Mouse (Mus musculus) left cerebral cortex, adult 18-20 months (tissue): ENCODE measurements at regions not wholly inside any gene's neighbourhood (a gene's known extent, or its start where the extent isn't known, plus 50 kb on each side); places are given as distances from the start of the nearest gene placed in this dataset.

Experiments
- DNase-seq, 2 experiments: peaks; one replicate each; pipeline ENCODE4 v3.0.0; 2021 to 2022; ENCODE audit warnings: low spot score in 2 of 2, mixed read lengths in 1 of 2

DNA sequence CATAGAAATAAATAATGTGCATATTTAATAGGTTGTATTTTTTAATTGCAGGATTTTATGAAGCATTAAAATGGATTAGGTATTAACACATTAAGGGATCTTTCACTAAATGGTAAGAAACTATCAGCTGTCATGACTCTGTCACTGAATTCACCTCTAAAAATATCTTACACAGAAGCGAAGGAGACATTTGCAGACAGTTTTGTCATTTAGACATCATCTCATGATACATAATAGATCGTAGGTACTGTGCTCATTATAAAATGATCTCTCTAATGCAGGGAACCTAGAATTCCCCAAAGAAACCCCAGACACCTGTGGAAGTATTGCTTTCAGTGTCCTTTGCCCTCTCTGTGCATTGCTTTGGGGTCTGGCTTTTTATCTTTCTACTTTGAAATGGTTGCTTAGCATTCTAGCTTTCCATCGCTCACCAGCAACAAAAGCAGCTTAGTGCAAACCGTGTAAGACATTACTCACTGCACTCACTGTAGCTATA lies 1270.5 kb downstream of the Olfm4 start:
- DNase-seq = no peak

DNA sequence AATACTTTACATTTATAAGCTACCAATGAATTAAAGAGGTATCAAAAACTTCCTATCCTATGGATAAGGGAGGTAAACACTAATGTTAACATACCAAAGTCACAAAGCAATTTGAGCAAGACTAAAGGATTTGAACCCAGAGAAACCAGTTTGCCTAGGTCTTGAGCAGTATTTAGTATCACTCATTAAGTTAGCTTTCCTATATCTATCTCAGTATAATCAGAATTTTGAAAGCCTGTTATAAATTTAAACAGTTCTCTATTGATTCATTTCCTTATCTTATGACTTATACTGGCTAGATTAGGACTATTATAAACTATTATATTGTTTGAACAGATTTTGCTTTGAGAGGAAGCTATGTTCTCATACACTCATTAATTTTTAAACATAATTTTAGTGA lies 1271.5 kb downstream of the Olfm4 start:
- DNase-seq = no peak

GRCm38 (mm10) chr14:81267637-81268373 lies 1283.9 kb downstream of the Olfm4 start:
- DNase-seq = no peak

DNA sequence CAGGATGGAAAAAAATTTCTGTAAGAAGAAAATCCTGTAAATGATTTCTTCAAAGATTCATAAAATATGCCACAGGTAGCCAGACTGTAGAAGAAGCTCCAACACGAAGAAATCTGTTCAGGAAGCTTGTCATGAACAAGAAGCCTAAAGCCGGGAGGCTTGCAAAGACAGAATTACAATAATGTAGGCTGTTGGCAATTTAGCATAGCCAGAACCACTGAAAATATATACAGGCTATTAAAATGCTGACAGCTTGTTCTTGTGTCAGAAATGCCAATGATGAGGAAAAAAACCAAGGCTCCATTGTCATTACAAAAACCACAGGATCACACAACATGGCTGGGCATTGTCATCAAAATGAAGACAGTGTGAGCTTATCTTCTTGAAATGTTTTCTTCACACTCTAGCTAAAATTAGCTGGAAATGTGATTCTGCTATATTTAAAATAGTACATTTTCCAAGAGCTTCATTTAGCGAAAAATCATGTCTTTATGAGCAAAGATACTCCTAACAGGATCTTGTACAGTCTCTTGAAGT lies 1303.7 kb downstream of the Olfm4 start:
- DNase-seq = no peak

- peak in 1 of 2 experiments; percentile 1 for DNase-seq
Observed at GRCm38 (mm10) chr14:81307160-81307559, 1323.3 kb downstream of the Olfm4 start.

- DNase-seq = no peak
Observed at GRCm38 (mm10) chr14:81341058-81341457, 1357.2 kb downstream of the Olfm4 start.

GRCm38 (mm10) chr14:81387566-81387965 lies 1403.7 kb downstream of the Olfm4 start:
- DNase-seq = no peak
